Mouse (Mus musculus): ENCODE results near the gene Olfr1513.
"Not testable (repeated sequence)": the region's sequence is repeated elsewhere in the genome, so short reads cannot be mapped to it uniquely, and the experiment has no call there.

Gene Olfr1513

DNA sequence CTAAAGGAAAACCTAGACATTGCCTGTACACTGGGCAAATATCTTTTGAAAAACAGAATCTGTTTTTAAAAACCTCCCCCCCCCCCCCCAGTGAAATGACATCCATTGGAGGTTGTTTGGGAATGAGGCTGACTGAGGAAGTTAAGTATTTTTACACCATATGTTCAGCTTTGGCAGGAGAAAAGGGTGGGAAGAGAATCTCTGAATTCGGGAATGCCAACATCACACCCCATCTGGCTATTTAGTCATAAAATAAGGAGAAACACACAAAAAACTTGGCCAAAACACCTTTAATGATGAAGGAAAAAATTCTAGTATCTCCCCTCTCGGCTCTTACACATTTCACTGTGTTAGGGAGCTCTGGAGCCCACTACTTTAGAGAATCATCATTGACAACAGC, 45.3 kb downstream of the Olfr1513 start:
- DNase-seq (ENCODE audit: extremely low spot score, low spot score), result no peak

DNA sequence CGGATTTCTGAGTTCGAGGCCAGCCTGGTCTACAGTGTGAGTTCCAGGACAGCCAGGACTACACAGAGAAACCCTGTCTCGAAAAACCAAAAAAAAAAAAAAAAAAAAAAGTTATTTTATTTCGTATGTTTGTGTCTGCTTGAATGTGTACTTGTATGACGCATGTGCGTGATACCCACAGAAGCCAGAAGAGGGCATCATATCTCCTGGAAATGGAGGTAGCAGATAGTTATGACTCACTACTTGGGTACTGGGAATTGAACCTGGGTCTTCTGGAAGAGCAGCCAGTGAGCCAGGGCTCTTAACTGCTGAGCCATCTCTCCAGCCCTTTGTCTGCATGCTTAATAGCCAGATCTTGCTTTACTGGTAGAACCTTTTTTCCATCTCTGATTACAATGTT, 45.9 kb downstream of the Olfr1513 start:
- DNase-seq (ENCODE audit: extremely low spot score, low spot score), result not testable (repeated sequence)

DNA sequence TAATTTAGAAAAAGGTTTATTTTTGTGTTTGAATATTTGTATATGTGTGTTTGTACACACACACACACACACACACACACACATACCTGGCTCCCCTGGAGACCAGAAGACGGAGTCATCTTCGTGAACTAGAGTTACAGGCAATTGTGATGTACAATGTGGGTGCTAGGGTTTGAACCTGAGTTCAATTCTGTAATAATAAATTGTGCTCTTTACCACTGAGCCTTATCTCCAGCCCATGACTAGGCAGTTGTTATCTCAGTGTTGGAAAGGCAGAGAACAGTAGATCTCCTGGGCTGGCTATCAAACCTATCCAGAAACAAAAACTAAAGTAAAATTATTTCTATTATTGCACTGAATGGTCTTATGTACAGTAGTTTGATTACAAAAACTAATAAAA, 50.1 kb downstream of the Olfr1513 start:
- no peak for DNase-seq (ENCODE audit: extremely low spot score, low spot score)

DNA sequence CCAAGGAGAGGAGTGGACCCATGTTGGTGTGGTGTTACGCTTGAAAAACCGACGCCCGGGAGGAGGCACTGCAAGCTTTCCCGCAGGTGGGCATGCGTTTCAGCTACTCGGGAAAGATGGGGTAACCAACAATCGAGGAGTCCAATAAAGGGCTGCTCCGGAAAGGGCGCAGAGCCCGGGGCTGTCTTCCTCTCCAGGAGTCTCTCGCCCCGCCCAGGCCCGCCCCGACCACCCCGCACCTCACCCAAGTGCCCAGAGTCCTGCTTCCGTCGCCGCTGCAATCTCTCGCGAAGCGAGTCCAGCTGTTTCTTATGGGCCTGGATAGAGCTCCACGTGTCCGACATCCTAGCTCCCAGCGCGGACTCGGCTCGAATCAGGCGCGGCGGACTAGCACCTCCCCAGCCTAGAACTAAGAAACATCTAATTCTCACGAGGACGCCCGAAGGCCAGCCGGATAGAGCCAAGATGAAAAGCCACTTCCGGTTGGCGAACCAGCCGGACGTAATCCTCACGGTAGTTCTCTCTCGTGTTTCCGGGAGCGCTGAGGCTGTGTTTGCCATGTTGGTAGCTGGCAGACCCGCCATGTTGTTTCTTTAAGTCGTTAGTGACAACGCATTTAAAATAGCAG, 51.5 kb downstream of the Olfr1513 start, which contains the start of gene Mettl3:
Gene Mettl3, minus strand, starts transcription at position 485 of the 628 bp plus-strand sequence.
- DNase-seq (ENCODE audit: extremely low spot score, low spot score), result peak; percentile 92

DNA sequence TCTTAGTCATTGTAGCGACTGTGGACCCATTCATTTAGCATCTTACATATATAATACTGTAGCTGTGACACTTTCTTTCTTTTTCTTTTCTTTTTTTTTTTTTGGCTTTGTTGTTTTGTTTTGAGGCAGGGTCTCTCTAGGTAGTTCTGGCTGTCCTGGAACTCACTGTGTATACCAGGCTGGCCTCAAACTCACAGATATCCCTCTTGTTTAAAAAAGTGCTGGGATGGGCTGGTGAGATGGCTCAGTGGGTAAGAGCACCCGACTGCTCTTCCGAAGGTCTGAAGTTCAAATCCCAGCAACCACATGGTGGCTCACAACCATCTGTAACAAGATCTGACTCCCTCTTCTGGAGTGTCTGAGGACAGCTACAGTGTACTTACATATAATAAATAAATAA, 52.7 kb downstream of the Olfr1513 start:
- DNase-seq (ENCODE audit: extremely low spot score, low spot score), result not testable (repeated sequence)
